Mouse (Mus musculus): ENCODE measurements at regions not wholly inside any gene's neighbourhood (a gene's known extent, or its start where the extent isn't known, plus 50 kb on each side); places are given as distances from the start of the nearest gene placed in this dataset.

DNA sequence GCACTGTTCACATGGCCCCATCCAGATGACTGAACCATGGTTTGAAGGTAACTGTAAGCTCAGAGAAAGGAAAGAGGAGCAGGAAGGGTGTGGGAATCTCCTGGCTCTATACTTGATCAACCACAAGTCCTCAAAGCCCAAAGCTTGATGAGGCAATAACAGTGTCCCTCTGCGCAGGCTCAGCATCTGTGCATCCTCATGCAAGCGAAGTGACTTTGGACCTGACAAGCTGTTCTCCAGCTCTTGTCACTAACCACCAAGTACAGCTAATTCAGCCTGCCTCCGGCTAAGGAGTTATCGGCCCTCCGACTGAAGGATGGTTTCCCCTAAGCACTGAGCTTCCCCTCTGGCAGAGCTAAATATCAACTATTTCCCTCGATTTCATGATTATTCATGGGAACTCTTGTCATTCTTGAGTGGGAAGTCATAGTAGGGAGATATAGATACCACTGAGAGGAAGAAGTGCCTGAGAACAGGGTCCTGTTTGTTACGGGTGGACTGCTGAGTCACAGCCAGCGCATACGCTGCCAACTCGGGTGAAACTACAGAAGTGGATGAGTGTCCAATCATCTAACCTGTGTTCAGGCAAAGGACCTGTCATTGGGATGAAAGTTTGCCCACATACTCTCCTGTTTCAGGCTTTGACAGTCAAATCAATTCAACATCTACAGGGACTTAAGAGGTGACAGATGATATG is 106.6 kb upstream of the Id2 start:
- TF ChIP-seq USF1 (IDR thresholded peaks at IDR 0.05; ENCODE audit: low read depth), result no peak
- no peak for TF ChIP-seq MAX (IDR thresholded peaks at IDR 0.05)
- TF ChIP-seq CTCF (IDR thresholded peaks at IDR 0.05; ENCODE audit: control insufficient read depth, insufficient read depth, insufficient read length), result no peak
- TF ChIP-seq FOSL1 (IDR thresholded peaks at IDR 0.05; ENCODE audit: insufficient read depth, low read length, poor library complexity, severe bottlenecking), result no peak
- TF ChIP-seq MYOG (IDR thresholded peaks at IDR 0.05; ENCODE audit: control insufficient read depth, extremely low read depth, insufficient read length), result no peak
